Mouse (Mus musculus) MEL (cell line): Measurements from ENCODE around the gene Slc35e3. TPM values are rescaled to one million over a fixed set of nuclear protein-coding genes. Genes with fewer than 3 reads are reported as not detected.

Experiments used
- DNase-seq: peaks from one replicate; pipeline ENCODE4 v3.0.0; 2011; ENCODE audit warnings: low read depth, low spot score
- H3K27ac ChIP-seq: 2 replicates; pipeline ENCODE4 v1.5.1; 2012; ENCODE audit warnings: low read depth, mild to moderate bottlenecking, control low read depth, low read length, moderate library complexity; ENCODE audit not compliant: control insufficient read depth
- H3K27me3 ChIP-seq, 2 experiments: fragments of 150-350 bp in 1 of 2; sonication (generic) in 1 of 2; 2 replicates each; pipeline ENCODE4 v1.6.1; 2012; ENCODE audit warnings: low read length in 2 of 2, mild to moderate bottlenecking in 2 of 2, improper control_type of control experiment in 1 of 2, moderate library complexity in 1 of 2; ENCODE audit not compliant: insufficient read depth in 2 of 2, control insufficient read depth in 1 of 2
- H3K36me3 ChIP-seq, 2 experiments: 2 replicates each; pipeline ENCODE4 v1.6.1; 2012 to 2014; ENCODE audit warnings: low read length in 2 of 2, improper control_type of control experiment in 1 of 2, inconsistent platforms in 1 of 2, mild to moderate bottlenecking in 1 of 2; ENCODE audit not compliant: insufficient read depth in 2 of 2, control insufficient read depth in 1 of 2
- H3K4me1 ChIP-seq, 2 experiments: fragments of 150-350 bp in 1 of 2; sonication (generic) in 1 of 2; 2 replicates each; pipeline ENCODE4 v1.6.1; 2012; ENCODE audit warnings: low read length in 2 of 2, improper control_type of control experiment in 1 of 2, mild to moderate bottlenecking in 1 of 2; ENCODE audit not compliant: insufficient read depth in 2 of 2, control insufficient read depth in 1 of 2
- H3K4me3 ChIP-seq, 2 experiments: fragments of 150-350 bp in 1 of 2; sonication (generic) in 1 of 2; 2 replicates each; pipeline ENCODE4 v1.5.1; 2012; ENCODE audit warnings: low read depth in 2 of 2, low read length in 2 of 2, mild to moderate bottlenecking in 2 of 2, moderate library complexity in 2 of 2, control low read depth in 1 of 2, improper control_type of control experiment in 1 of 2; ENCODE audit not compliant: control insufficient read depth in 1 of 2, insufficient read depth in 1 of 2
- H3K79me2 ChIP-seq: 2 replicates; pipeline ENCODE4 v1.6.1; 2012; ENCODE audit warnings: mild to moderate bottlenecking, low read length, moderate library complexity; ENCODE audit not compliant: control insufficient read depth, poor library complexity, insufficient read depth
- H3K9ac ChIP-seq: 2 replicates; pipeline ENCODE4 v1.6.1; 2012; ENCODE audit warnings: low read depth, mild to moderate bottlenecking, control low read depth, low read length, moderate library complexity; ENCODE audit not compliant: control insufficient read depth, poor library complexity, severe bottlenecking
- H3K9me3 ChIP-seq: fragments of 150-350 bp; sonication (generic); replicated peaks from 2 replicates; pipeline ENCODE4 v1.6.1; 2012; ENCODE audit warnings: mild to moderate bottlenecking, low read length, improper control_type of control experiment, moderate library complexity; ENCODE audit not compliant: insufficient read depth
- BHLHE40 ChIP-seq: IDR thresholded peaks from 2 replicates; pipeline ENCODE4 v1.6.1; 2012; ENCODE audit warnings: low read depth, mild to moderate bottlenecking, inconsistent platforms, low read length, improper control_type of control experiment, borderline replicate concordance
- CTCF ChIP-seq, 3 experiments: IDR thresholded peaks in 2 of 3; conservative IDR thresholded peaks in 1 of 3; 2 replicates each; pipeline ENCODE4 v1.5.1; 2011 to 2012; ENCODE audit warnings: low read length in 3 of 3, low read depth in 2 of 3, mild to moderate bottlenecking in 2 of 3, improper control_type of control experiment in 1 of 3, inconsistent platforms in 1 of 3, mixed read lengths in 1 of 3, moderate library complexity in 1 of 3; ENCODE audit not compliant: control insufficient read depth in 1 of 3, insufficient read depth in 1 of 3, poor library complexity in 1 of 3, severe bottlenecking in 1 of 3
- ELF1 ChIP-seq: IDR thresholded peaks from 2 replicates; pipeline ENCODE4 v1.6.1; 2014; ENCODE audit warnings: low read depth, mild to moderate bottlenecking, inconsistent platforms, low read length, improper control_type of control experiment, moderate library complexity
- EP300 ChIP-seq, 2 experiments: IDR thresholded peaks; 2 replicates each; pipeline ENCODE4 v1.6.1; 2011; ENCODE audit warnings: improper control_type of control experiment in 2 of 2, low read length in 2 of 2, low read depth in 1 of 2, mild to moderate bottlenecking in 1 of 2
- ETS1 ChIP-seq: IDR thresholded peaks from 2 replicates; pipeline ENCODE4 v1.6.1; 2012; ENCODE audit warnings: low read depth, mild to moderate bottlenecking, inconsistent platforms, low read length, improper control_type of control experiment, moderate library complexity
- GABPA ChIP-seq: IDR thresholded peaks from 2 replicates; pipeline ENCODE4 v1.6.1; 2012; ENCODE audit warnings: low read depth, mild to moderate bottlenecking, inconsistent platforms, low read length, improper control_type of control experiment, moderate library complexity
- HCFC1 ChIP-seq: IDR thresholded peaks from 2 replicates; pipeline ENCODE4 v1.6.1; 2012; ENCODE audit warnings: low read depth, mild to moderate bottlenecking, inconsistent platforms, low read length, improper control_type of control experiment, moderate library complexity
- JUND ChIP-seq: IDR thresholded peaks from 2 replicates; pipeline ENCODE4 v1.6.1; 2011; ENCODE audit warnings: low read depth, mild to moderate bottlenecking, improper control_type of control experiment, low read length
- KAT2A ChIP-seq: conservative IDR thresholded peaks from 2 replicates; pipeline ENCODE4 v1.6.1; 2012; ENCODE audit warnings: low read depth, low read length, improper control_type of control experiment, inconsistent platforms
- MAFK ChIP-seq: IDR thresholded peaks from 2 replicates; pipeline ENCODE4 v1.6.1; 2011; ENCODE audit warnings: low read depth, mild to moderate bottlenecking, low read length, improper control_type of control experiment, borderline replicate concordance
- MAX ChIP-seq: IDR thresholded peaks from 2 replicates; pipeline ENCODE4 v1.6.1; 2011; ENCODE audit warnings: low read length, improper control_type of control experiment
- MXI1 ChIP-seq: IDR thresholded peaks from 2 replicates; pipeline ENCODE4 v1.6.1; 2011; ENCODE audit warnings: mild to moderate bottlenecking, low read depth, low read length, improper control_type of control experiment
- MYB ChIP-seq: IDR thresholded peaks from 2 replicates; pipeline ENCODE4 v1.6.1; 2011; ENCODE audit warnings: mild to moderate bottlenecking, low read depth, low read length, improper control_type of control experiment
- MYC ChIP-seq: IDR thresholded peaks from 2 replicates; pipeline ENCODE4 v1.6.1; 2011; ENCODE audit warnings: low read depth, mild to moderate bottlenecking, low read length, improper control_type of control experiment, moderate library complexity
- NELFE ChIP-seq: IDR thresholded peaks from 2 replicates; pipeline ENCODE4 v1.6.1; 2011; ENCODE audit warnings: low read depth, low read length, improper control_type of control experiment
- NRF1 ChIP-seq: IDR thresholded peaks from 2 replicates; pipeline ENCODE4 v1.6.1; 2014; ENCODE audit warnings: low read depth, mild to moderate bottlenecking, inconsistent platforms, low read length, improper control_type of control experiment, moderate library complexity; ENCODE audit not compliant: poor library complexity, insufficient read depth, severe bottlenecking
- POLR2A ChIP-seq, 2 experiments: IDR thresholded peaks; 2 replicates each; pipeline ENCODE4 v1.6.1; 2011 to 2012; ENCODE audit warnings: low read length in 2 of 2, mild to moderate bottlenecking in 2 of 2, control low read depth in 1 of 2, improper control_type of control experiment in 1 of 2, low read depth in 1 of 2, moderate library complexity in 1 of 2; ENCODE audit not compliant: control insufficient read depth in 1 of 2, insufficient read depth in 1 of 2, poor library complexity in 1 of 2
- POLR2AphosphoS2 ChIP-seq: IDR thresholded peaks from 2 replicates; pipeline ENCODE4 v1.6.1; 2011; ENCODE audit warnings: low read length, improper control_type of control experiment
- RAD21 ChIP-seq: IDR thresholded peaks from 2 replicates; pipeline ENCODE4 v1.6.1; 2011; ENCODE audit warnings: mild to moderate bottlenecking, low read depth, low read length, improper control_type of control experiment
- SIN3A ChIP-seq: IDR thresholded peaks from 2 replicates; pipeline ENCODE4 v1.6.1; 2012; ENCODE audit warnings: low read length, improper control_type of control experiment, inconsistent platforms
- SMC3 ChIP-seq: IDR thresholded peaks from 2 replicates; pipeline ENCODE4 v1.6.1; 2011; ENCODE audit warnings: low read depth, low read length, improper control_type of control experiment
- TBP ChIP-seq: IDR thresholded peaks from 2 replicates; pipeline ENCODE4 v1.8.0; 2011; ENCODE audit warnings: low read depth, low read length, improper control_type of control experiment
- TCF12 ChIP-seq: IDR thresholded peaks from 2 replicates; pipeline ENCODE4 v1.6.1; 2014; ENCODE audit warnings: low read depth, mild to moderate bottlenecking, inconsistent platforms, low read length, improper control_type of control experiment, moderate library complexity
- USF2 ChIP-seq, 2 experiments: IDR thresholded peaks; 2 replicates each; pipeline ENCODE4 v1.6.1; 2011 to 2012; ENCODE audit warnings: improper control_type of control experiment in 2 of 2, low read length in 2 of 2, borderline replicate concordance in 1 of 2, inconsistent platforms in 1 of 2, low read depth in 1 of 2, mild to moderate bottlenecking in 1 of 2; ENCODE audit not compliant: insufficient read depth in 1 of 2
- ZKSCAN1 ChIP-seq: IDR thresholded peaks from 2 replicates; pipeline ENCODE4 v1.6.1; 2012; ENCODE audit warnings: low read depth, mild to moderate bottlenecking, inconsistent platforms, low read length, improper control_type of control experiment, moderate library complexity
- ZMIZ1 ChIP-seq: IDR thresholded peaks from 2 replicates; pipeline ENCODE4 v1.6.1; 2012; ENCODE audit warnings: low read depth, mild to moderate bottlenecking, inconsistent platforms, low read length, improper control_type of control experiment, moderate library complexity
- polyA plus RNA-seq, 2 experiments: library from polyadenylated mRNA; stranded (reverse) in 1 of 2; unstranded in 1 of 2; fragments of >175 nt in 1 of 2; fragments of >200 nt in 1 of 2; gene quantifications; 2 replicates each; pipeline versions ENCODE4 v1.2.1 to v1.2.4; 2012; ENCODE audit warnings: low replicate concordance in 2 of 2, low read depth in 1 of 2; ENCODE audit not compliant: insufficient read length in 2 of 2, insufficient read depth in 1 of 2, missing spikeins in 1 of 2
- total RNA-seq: library from RNA; depleted of rRNA; stranded (reverse); fragments of 300-350 nt; gene quantifications from 2 replicates; pipeline ENCODE4 v1.2.3, GENCODE M21; 2012

The Slc35e3 gene
- total and polyA plus RNA-seq, 3 experiments = 3.7 to 7.4 TPM; not detected in 1

- Histone ChIP-seq H3K79me2 (peaks cover 26% of the 10 kb centered on the region), H3K27me3 (no peaks in the 10 kb centered on the region), H3K9me3 (no peaks in the 10 kb centered on the region), H3K4me1 (peaks cover 7 to 17% of the 10 kb centered on the region in 2 experiments), H3K27ac (peak overlapping the region; percentile 76), H3K36me3 (peaks cover under 1 to 24% of the 10 kb centered on the region in 2 experiments; a peak in 3 of 4 replicates), H3K9ac (peak overlapping the region; percentile 73), H3K4me3 (peak overlapping the region; percentile 67 to 76)
- DNase-seq = peak; percentile 60
- TF ChIP-seq KAT2A (no peak), POLR2A (IDR thresholded peaks at IDR 0.05; ENCODE audit: control insufficient read depth in 1 of 2, insufficient read depth in 1 of 2, low read depth in 1 of 2, low read length in 2 of 2, poor library complexity in 1 of 2) (no peak), MAX (no peak), SMC3 (peak; percentile 16; the same call in 1 of the 2 replicates), MYC (no peak), BHLHE40 (no peak), JUND (no peak), USF2 (IDR thresholded peaks at IDR 0.05; ENCODE audit: borderline replicate concordance in 1 of 2, insufficient read depth in 1 of 2, low read depth in 1 of 2, low read length in 2 of 2) (no peak), EP300 (IDR thresholded peaks at IDR 0.05; ENCODE audit: low read depth in 1 of 2, low read length in 2 of 2) (0 out of 4 replicates have a peak, but pooled peaks of 1 of the 2 experiments have one; percentile 3), RAD21 (peak; percentile 9)
Observed at GRCm38 (mm10) chr10:117793436-117794030, 47.4 kb upstream of the Slc35e3 start.

- H3K27ac ChIP-seq = peak within 1 kb of the TSS; percentile 76
- H3K79me2 ChIP-seq = peaks cover 28% of the 10 kb centered on the region
- H3K27me3 ChIP-seq = no peaks in the 10 kb centered on the region
- peak; percentile 98 for DNase-seq
- peak within 1 kb of the TSS; percentile 92 for H3K9ac ChIP-seq
- H3K4me1 ChIP-seq = peaks cover 7 to 17% of the 10 kb centered on the region in 2 experiments
- H3K36me3 ChIP-seq = peaks cover 8 to 24% of the 10 kb centered on the region in 2 experiments
- H3K9me3 ChIP-seq = no peaks in the 10 kb centered on the region
- H3K4me3 ChIP-seq = peak within 1 kb of the TSS; percentile 76 to 90
- TF ChIP-seq TBP (peak; percentile 82), ZMIZ1 (peak; percentile 77), CTCF (IDR thresholded peaks at IDR 0.05 in 2 of 3, conservative IDR thresholded peaks at IDR 0.05 in 1 of 3; ENCODE audit: control insufficient read depth in 1 of 3, insufficient read depth in 1 of 3, low read depth in 2 of 3, low read length in 3 of 3, poor library complexity in 1 of 3, severe bottlenecking in 1 of 3) (no peak), USF2 (IDR thresholded peaks at IDR 0.05; ENCODE audit: borderline replicate concordance in 1 of 2, insufficient read depth in 1 of 2, low read depth in 1 of 2, low read length in 2 of 2) (no peak), POLR2A (IDR thresholded peaks at IDR 0.05; ENCODE audit: control insufficient read depth in 1 of 2, insufficient read depth in 1 of 2, low read depth in 1 of 2, low read length in 2 of 2, poor library complexity in 1 of 2) (peak; percentile 79 to 92), KAT2A (peak; percentile 80; the same call in 1 of the 2 replicates), TCF12 (0 out of 2 replicates have a peak, but pooled peaks have one; percentile 7), ETS1 (0 out of 2 replicates have a peak, but pooled peaks have one; percentile 18), MAFK (no peak), NELFE (peak; percentile 90), ZKSCAN1 (no peak), EP300 (IDR thresholded peaks at IDR 0.05; ENCODE audit: low read depth in 1 of 2, low read length in 2 of 2) (peak in 1 of 2 experiments; percentile 3; a peak in 1 of 4 replicates), MAX (peak; percentile 60; the same call in 1 of the 2 replicates), ELF1 (peak; percentile 91), MXI1 (peak; percentile 89), MYB (no peak), SIN3A (peak; percentile 88), POLR2AphosphoS2 (peak; percentile 65; the same call in 1 of the 2 replicates), NRF1 (peak; percentile 99), HCFC1 (peak; percentile 95), GABPA (no peak), MYC (no peak; the same call in 1 of the 2 replicates)
Observed at GRCm38 (mm10) chr10:117792141-117793091, 46.3 kb upstream of the Slc35e3 start, which contains the start of gene Nup107. Gene Nup107 (minus strand): TSS chr10:117792705.
